Mouse (Mus musculus) gastrocnemius, adult 18-20 months (tissue): Measurements from ENCODE around the gene Adamts9. TPM values are rescaled to one million over a fixed set of nuclear protein-coding genes. Genes with fewer than 3 reads are reported as not detected.

Experiments used
- DNase-seq: peaks from one replicate; pipeline ENCODE4 v3.0.0; 2021; ENCODE audit warnings: low spot score
- total RNA-seq, 2 experiments: library from RNA; stranded (reverse); gene quantifications; 2 replicates each; pipeline ENCODE4 v1.2.3; 2021

The Adamts9 gene
- total RNA-seq, 2 experiments from 2014 or later, result 3.9 to 4.5 TPM

- no peak for DNase-seq
Measured at GRCm38 (mm10) chr6:92928261-92928660, 15.0 kb downstream of the Adamts9 start.

GRCm38 (mm10) chr6:92924536-92924935 lies 18.8 kb downstream of the Adamts9 start:
- no peak for DNase-seq

GRCm38 (mm10) chr6:92921843-92922242 lies 21.4 kb downstream of the Adamts9 start:
- DNase-seq, result no peak

- no peak for DNase-seq
Measured at GRCm38 (mm10) chr6:92920938-92921689, 22.2 kb downstream of the Adamts9 start.

GRCm38 (mm10) chr6:92910611-92911010 lies 32.7 kb downstream of the Adamts9 start:
- no peak for DNase-seq

GRCm38 (mm10) chr6:92909361-92909760 lies 33.9 kb downstream of the Adamts9 start:
- DNase-seq, result no peak

GRCm38 (mm10) chr6:92905922-92906321 lies 37.4 kb downstream of the Adamts9 start:
- peak; percentile 51 for DNase-seq

GRCm38 (mm10) chr6:92904491-92904890 lies 38.8 kb downstream of the Adamts9 start:
- DNase-seq, result no peak

- no peak for DNase-seq
Measured at GRCm38 (mm10) chr6:92904037-92904436, 39.3 kb downstream of the Adamts9 start.

GRCm38 (mm10) chr6:92891535-92891934 lies 51.8 kb downstream of the Adamts9 start:
- no peak for DNase-seq

GRCm38 (mm10) chr6:92883131-92883900 lies 60.0 kb downstream of the Adamts9 start:
- no peak for DNase-seq

GRCm38 (mm10) chr6:92882446-92882845 lies 60.8 kb downstream of the Adamts9 start:
- DNase-seq, result no peak

- DNase-seq, result no peak
Measured at GRCm38 (mm10) chr6:92879700-92880265, 63.5 kb downstream of the Adamts9 start.

- DNase-seq, result no peak
Measured at GRCm38 (mm10) chr6:92878771-92879170, 64.5 kb downstream of the Adamts9 start.

- DNase-seq, result no peak
Measured at GRCm38 (mm10) chr6:92877236-92877635, 66.1 kb downstream of the Adamts9 start.

- no peak for DNase-seq
Measured at GRCm38 (mm10) chr6:92876121-92876520, 67.2 kb downstream of the Adamts9 start.

- DNase-seq, result no peak
Measured at GRCm38 (mm10) chr6:92875340-92875739, 68.0 kb downstream of the Adamts9 start.

GRCm38 (mm10) chr6:92874854-92875253 lies 68.4 kb downstream of the Adamts9 start:
- DNase-seq, result peak; percentile 30

GRCm38 (mm10) chr6:92872766-92873165 lies 70.5 kb downstream of the Adamts9 start:
- no peak for DNase-seq

GRCm38 (mm10) chr6:92871813-92872212 lies 71.5 kb downstream of the Adamts9 start:
- no peak for DNase-seq

GRCm38 (mm10) chr6:92869582-92870219 lies 73.6 kb downstream of the Adamts9 start:
- peak; percentile 65 for DNase-seq

GRCm38 (mm10) chr6:92869089-92869581 lies 74.2 kb downstream of the Adamts9 start, which contains the start of gene Gm15737:
Gene Gm15737, plus strand, starts transcription at chr6:92869357.
- peak; percentile 86 for DNase-seq
